Mouse (Mus musculus): ENCODE data around the gene Filip1l. TPM values are rescaled to one million over a fixed set of nuclear protein-coding genes. Genes with fewer than 3 reads are reported as not detected.
A peak's percentile ranks its signal among the peaks of the same experiment; 100 is the strongest.

The Filip1l gene
- polyA plus RNA-seq, 1 experiment from 2014 or later: 29.0 TPM

DNA sequence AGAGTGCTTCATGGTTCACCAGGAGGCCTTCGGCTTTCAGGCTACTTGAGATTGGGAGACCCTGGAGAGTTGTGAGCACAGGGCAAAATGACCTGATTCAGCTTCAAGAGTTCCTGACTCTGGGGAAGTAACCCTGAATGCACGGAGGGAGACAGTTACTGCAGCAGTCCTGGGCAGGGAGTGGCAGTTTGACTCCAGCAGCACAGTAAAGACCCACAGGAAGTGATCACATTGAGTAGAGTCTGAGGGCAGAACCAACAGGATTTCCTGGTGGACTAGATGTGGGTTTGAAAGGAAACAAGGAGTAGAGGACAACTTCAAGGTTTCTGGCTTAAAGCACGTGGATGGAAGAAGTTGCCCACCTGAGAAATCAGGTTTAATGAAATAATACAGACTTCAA, 81.7 kb downstream of the Filip1l start:
- H3K4me2 ChIP-seq: no peak overlapping the region
- H3K4me1 ChIP-seq (ENCODE audit: insufficient read depth): no peaks in the 10 kb centered on the region
- no peak for TF ChIP-seq CTCF (IDR thresholded peaks at IDR 0.05; ENCODE audit: low read depth)
- 74% methylated on average over 3 of the region's 3 CpGs for WGBS
- H3K9ac ChIP-seq: no peak overlapping the region
- 0 out of 2 replicates have a peak overlapping the region, but pooled peaks have one; percentile 40 for H3K27ac ChIP-seq (ENCODE audit: low read depth)
- no peaks in the 10 kb centered on the region for H3K9me3 ChIP-seq (ENCODE audit: low read depth, low read length)
- H3K36me3 ChIP-seq (ENCODE audit: insufficient read depth): no peaks in the 10 kb centered on the region
- no peak overlapping the region for H3K4me3 ChIP-seq (ENCODE audit: low read depth, low read length)
- ATAC-seq (ENCODE audit: insufficient read depth): no peak
- no peaks in the 10 kb centered on the region for H3K27me3 ChIP-seq (ENCODE audit: insufficient read depth, low read length)
- DNase-seq: no peak

- WGBS: 59% methylated on average over 11 of the region's 11 CpGs
- Histone ChIP-seq H3K9me3 (ENCODE audit: low read depth, low read length) (no peaks in the 10 kb centered on the region), H3K27ac (ENCODE audit: low read depth) (no peak overlapping the region), H3K36me3 (ENCODE audit: insufficient read depth) (no peaks in the 10 kb centered on the region), H3K27me3 (ENCODE audit: insufficient read depth, low read length) (no peaks in the 10 kb centered on the region), H3K9ac (no peak overlapping the region), H3K4me1 (ENCODE audit: insufficient read depth) (no peaks in the 10 kb centered on the region), H3K4me2 (no peak overlapping the region), H3K4me3 (ENCODE audit: low read depth, low read length) (no peak overlapping the region)
- no peak for TF ChIP-seq CTCF (IDR thresholded peaks at IDR 0.05; ENCODE audit: low read depth)
- no peak for DNase-seq
- ATAC-seq (ENCODE audit: insufficient read depth): no peak; the same call in 1 of the 2 replicates
Measured at GRCm38 (mm10) chr16:57437523-57438287, 84.8 kb downstream of the Filip1l start.

GRCm38 (mm10) chr16:57438288-57438685, 85.4 kb downstream of the Filip1l start:
- H3K27me3 ChIP-seq (ENCODE audit: insufficient read depth, low read length): no peaks in the 10 kb centered on the region
- H3K27ac ChIP-seq (ENCODE audit: low read depth): no peak overlapping the region; the same call in 1 of the 2 replicates
- H3K4me1 ChIP-seq (ENCODE audit: insufficient read depth): no peaks in the 10 kb centered on the region
- no peaks in the 10 kb centered on the region for H3K36me3 ChIP-seq (ENCODE audit: insufficient read depth)
- no peak overlapping the region for H3K4me3 ChIP-seq (ENCODE audit: low read depth, low read length)
- H3K9ac ChIP-seq: no peak overlapping the region
- H3K4me2 ChIP-seq: no peak overlapping the region
- WGBS: 53% methylated on average over 5 of the region's 5 CpGs
- TF ChIP-seq CTCF (IDR thresholded peaks at IDR 0.05; ENCODE audit: low read depth): no peak
- ATAC-seq (ENCODE audit: insufficient read depth) (peak; percentile 28; the same call in 1 of the 2 replicates), DNase-seq (no peak)
- no peaks in the 10 kb centered on the region for H3K9me3 ChIP-seq (ENCODE audit: low read depth, low read length)

GRCm38 (mm10) chr16:57439206-57439605, 86.3 kb downstream of the Filip1l start:
- TF ChIP-seq CTCF (IDR thresholded peaks at IDR 0.05; ENCODE audit: low read depth): no peak
- 83% methylated on average over 11 of the region's 11 CpGs for WGBS
- ATAC-seq (ENCODE audit: insufficient read depth): no peak

DNA sequence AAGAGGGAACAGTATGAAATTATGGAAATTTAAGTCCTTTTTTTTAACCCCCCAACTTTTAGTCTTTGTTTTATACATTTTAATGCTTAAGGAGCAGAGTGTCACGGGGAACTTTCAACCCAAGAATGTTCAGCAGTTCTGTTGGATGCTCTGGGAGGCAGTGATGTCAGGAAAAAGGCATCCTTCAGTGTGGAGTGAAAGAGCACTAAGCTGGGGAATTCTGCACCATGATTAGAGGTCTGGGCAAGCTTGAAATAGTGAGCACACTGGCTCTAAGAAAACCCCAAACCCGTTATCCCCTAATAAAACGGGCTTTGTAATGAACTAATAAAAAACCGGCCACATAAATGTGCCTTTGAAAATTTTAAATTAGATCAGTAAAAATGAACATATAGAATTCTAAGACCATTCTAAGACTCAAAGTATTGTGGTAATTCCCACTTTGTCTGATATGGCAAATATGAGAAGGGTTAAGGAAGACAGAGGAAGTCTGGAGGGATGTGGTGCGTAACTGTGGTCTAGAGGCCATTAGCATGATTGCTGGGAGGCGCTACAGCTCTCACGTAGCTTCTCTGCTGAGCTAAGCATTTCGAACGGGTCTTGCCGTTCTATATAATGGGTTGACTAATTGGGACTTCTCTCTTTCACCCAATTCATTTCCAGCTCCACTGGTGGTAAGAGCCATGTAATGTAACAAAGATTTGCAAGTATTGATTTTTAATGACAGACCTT, 88.0 kb downstream of the Filip1l start:
- no peaks in the 10 kb centered on the region for H3K9me3 ChIP-seq (ENCODE audit: low read depth, low read length)
- DNase-seq: no peak
- no peaks in the 10 kb centered on the region for H3K36me3 ChIP-seq (ENCODE audit: insufficient read depth)
- 85% methylated on average over 10 of the region's 10 CpGs for WGBS
- H3K4me3 ChIP-seq (ENCODE audit: low read depth, low read length): no peak overlapping the region
- 0 out of 2 replicates have a peak, but pooled peaks cover 3% of the 10 kb centered on the region for H3K4me1 ChIP-seq (ENCODE audit: insufficient read depth)
- H3K4me2 ChIP-seq: no peak overlapping the region
- H3K27ac ChIP-seq (ENCODE audit: low read depth): no peak overlapping the region
- no peak for TF ChIP-seq CTCF (IDR thresholded peaks at IDR 0.05; ENCODE audit: low read depth)
- ATAC-seq (ENCODE audit: insufficient read depth): no peak
- H3K27me3 ChIP-seq (ENCODE audit: insufficient read depth, low read length): no peaks in the 10 kb centered on the region
- H3K9ac ChIP-seq: no peak overlapping the region

More at GRCm38 (mm10) chr16:57439206-57439605, 86.3 kb downstream of the Filip1l start:
- no peaks in the 10 kb centered on the region for H3K27me3 ChIP-seq (ENCODE audit: insufficient read depth, low read length)
- no peaks in the 10 kb centered on the region for H3K36me3 ChIP-seq (ENCODE audit: insufficient read depth)
- no peaks in the 10 kb centered on the region for H3K9me3 ChIP-seq (ENCODE audit: low read depth, low read length)
- DNase-seq: no peak
- H3K4me3 ChIP-seq (ENCODE audit: low read depth, low read length): no peak overlapping the region
- H3K27ac ChIP-seq (ENCODE audit: low read depth): no peak overlapping the region
- no peak overlapping the region for H3K4me2 ChIP-seq
- H3K4me1 ChIP-seq (ENCODE audit: insufficient read depth): no peaks in the 10 kb centered on the region
- H3K9ac ChIP-seq: no peak overlapping the region

GRCm38 (mm10) chr16:57445096-57446094, 92.5 kb downstream of the Filip1l start:
- H3K9ac ChIP-seq: no peak overlapping the region
- DNase-seq (peak; percentile 19), ATAC-seq (ENCODE audit: insufficient read depth) (no peak)
- no peaks in the 10 kb centered on the region for H3K9me3 ChIP-seq (ENCODE audit: low read depth, low read length)
- no peak overlapping the region for H3K4me3 ChIP-seq (ENCODE audit: low read depth, low read length)
- WGBS: 58% methylated on average over 10 of the region's 10 CpGs
- H3K36me3 ChIP-seq (ENCODE audit: insufficient read depth): no peaks in the 10 kb centered on the region
- no peak for TF ChIP-seq CTCF (IDR thresholded peaks at IDR 0.05; ENCODE audit: low read depth)
- no peak overlapping the region for H3K27ac ChIP-seq (ENCODE audit: low read depth)
- 0 out of 2 replicates have a peak, but pooled peaks cover 3% of the 10 kb centered on the region for H3K4me1 ChIP-seq (ENCODE audit: insufficient read depth)
- no peaks in the 10 kb centered on the region for H3K27me3 ChIP-seq (ENCODE audit: insufficient read depth, low read length)
- H3K4me2 ChIP-seq: no peak overlapping the region
